Mouse (Mus musculus): Measurements from ENCODE around the gene Stard13.

Stard13 gene

GRCm38 (mm10) chr5:151023461-151023860 is 210.2 kb downstream of the Stard13 start:
- DNase-seq (ENCODE audit: low read depth in 1 of 2, low spot score in 2 of 2), result no peak

GRCm38 (mm10) chr5:151022939-151023338 is 210.7 kb downstream of the Stard13 start:
- DNase-seq (ENCODE audit: low read depth in 1 of 2, low spot score in 2 of 2), result no peak

GRCm38 (mm10) chr5:151022026-151022425 is 211.6 kb downstream of the Stard13 start:
- DNase-seq (ENCODE audit: low read depth in 1 of 2, low spot score in 2 of 2), result no peak

- DNase-seq (ENCODE audit: low read depth in 1 of 2, low spot score in 2 of 2), result no peak
Observed at GRCm38 (mm10) chr5:151020831-151021230, 212.8 kb downstream of the Stard13 start.

- DNase-seq (ENCODE audit: low read depth in 1 of 2, low spot score in 2 of 2), result no peak
Observed at GRCm38 (mm10) chr5:151020031-151020820, 213.4 kb downstream of the Stard13 start.

- no peak for DNase-seq (ENCODE audit: low read depth in 1 of 2, low spot score in 2 of 2)
Observed at GRCm38 (mm10) chr5:151018959-151019358, 214.7 kb downstream of the Stard13 start.

GRCm38 (mm10) chr5:151018450-151018849 is 215.2 kb downstream of the Stard13 start:
- DNase-seq (ENCODE audit: low read depth in 1 of 2, low spot score in 2 of 2), result no peak

- DNase-seq (ENCODE audit: low read depth in 1 of 2, low spot score in 2 of 2), result no peak
Observed at GRCm38 (mm10) chr5:151004216-151004755, 229.3 kb downstream of the Stard13 start.

GRCm38 (mm10) chr5:151002051-151002450 is 231.6 kb downstream of the Stard13 start:
- DNase-seq (ENCODE audit: low read depth in 1 of 2, low spot score in 2 of 2), result no peak

- no peak for DNase-seq (ENCODE audit: low read depth in 1 of 2, low spot score in 2 of 2)
Observed at GRCm38 (mm10) chr5:151001111-151001510, 232.5 kb downstream of the Stard13 start.

GRCm38 (mm10) chr5:150996586-150996985 is 237.1 kb downstream of the Stard13 start:
- no peak for DNase-seq (ENCODE audit: low read depth in 1 of 2, low spot score in 2 of 2)

GRCm38 (mm10) chr5:150994096-150994495 is 239.5 kb downstream of the Stard13 start:
- no peak for DNase-seq (ENCODE audit: low read depth in 1 of 2, low spot score in 2 of 2)

Measured in monocyte, adult 2 months (primary cell).